Mouse (Mus musculus) hindlimb bud, embryonic 11.5 days (tissue): ENCODE data around the gene Aloxe3.
"Not testable (repeated sequence)": the region's sequence is repeated elsewhere in the genome, so short reads cannot be mapped to it uniquely, and the experiment has no call there.

ENCODE experiments used
- DNase-seq: peaks from one replicate; pipeline ENCODE4 v3.0.0-alpha.2; 2012; ENCODE audit warnings: low read depth, low spot score; ENCODE audit errors: extremely low spot score

Aloxe3 gene

GRCm38 (mm10) chr11:69125852-69125918 lies at the start of gene Aloxe3:
TSS of gene Aloxe3 (plus strand) at chr11:69125896.
- no peak for DNase-seq

GRCm38 (mm10) chr11:69076572-69076971 lies 49.1 kb upstream of the Aloxe3 start:
- DNase-seq, result no peak

GRCm38 (mm10) chr11:69077316-69077715 lies 48.4 kb upstream of the Aloxe3 start:
- no peak for DNase-seq

- no peak for DNase-seq
Measured at GRCm38 (mm10) chr11:69078041-69078440, 47.7 kb upstream of the Aloxe3 start.

DNA sequence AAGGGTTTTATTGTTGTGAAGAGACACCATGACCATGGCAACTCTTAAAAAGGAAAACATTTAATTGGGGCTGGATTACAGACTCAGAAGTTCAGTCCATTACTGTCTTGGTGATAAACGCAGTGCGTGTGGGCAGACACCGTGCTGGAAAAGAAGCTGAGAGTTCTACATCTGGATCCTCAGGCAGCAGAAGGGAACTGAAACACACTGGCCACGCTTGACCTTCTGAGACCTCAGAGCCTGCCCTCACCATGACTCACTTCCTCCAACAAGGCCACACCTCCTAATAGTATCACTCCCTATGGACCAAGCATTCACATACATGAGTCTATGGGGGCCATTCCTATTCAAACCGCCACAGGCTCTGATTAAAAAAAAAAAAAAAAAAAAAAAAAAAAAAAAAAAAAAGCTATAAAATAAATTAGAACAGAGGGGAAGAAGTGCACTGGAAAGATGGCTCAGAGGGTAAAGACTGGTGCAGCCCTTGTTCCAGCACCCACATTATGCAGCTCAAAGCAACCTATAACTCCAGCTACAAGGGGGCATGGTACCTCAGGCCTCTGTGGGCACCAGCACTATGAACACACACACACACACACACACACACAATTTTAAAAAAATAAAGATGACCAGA lies 46.8 kb upstream of the Aloxe3 start:
- DNase-seq, result no peak

DNA sequence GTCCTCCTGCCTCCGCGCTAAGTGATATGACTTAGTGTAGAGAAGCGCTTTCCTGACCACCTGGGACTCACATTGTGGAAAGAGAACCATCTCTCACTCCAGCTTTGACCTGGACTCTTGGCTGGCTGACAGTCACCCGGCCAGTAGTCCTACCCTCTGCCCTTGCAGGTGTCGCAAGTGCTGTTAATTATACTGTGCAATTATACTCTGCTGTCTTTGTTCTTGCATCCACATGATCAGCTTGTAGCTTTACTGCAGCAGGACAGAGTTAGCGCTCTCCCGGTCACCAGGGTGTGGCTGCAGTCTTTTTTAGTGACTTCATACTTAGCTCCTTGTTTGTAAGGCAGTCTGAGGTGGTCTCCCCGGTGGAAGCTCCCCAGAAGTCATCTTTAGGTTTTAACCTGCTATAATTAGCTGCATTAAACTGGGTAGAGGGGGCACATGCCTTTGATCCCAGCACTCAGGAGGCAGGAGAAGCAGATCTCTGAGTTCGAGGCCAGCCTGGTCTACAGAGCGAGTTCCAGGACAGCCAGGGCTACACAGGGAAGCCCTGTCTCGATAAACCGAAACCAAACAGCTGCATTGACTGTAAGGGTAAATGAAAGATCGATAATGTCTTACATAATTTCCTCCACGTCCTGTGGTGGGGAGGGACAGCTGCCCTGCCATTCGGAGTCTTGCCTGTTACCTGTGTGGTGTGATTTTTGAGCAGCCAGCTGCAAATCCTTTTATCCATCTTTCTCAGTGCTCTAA lies 45.4 kb upstream of the Aloxe3 start:
- DNase-seq, result no peak

DNA sequence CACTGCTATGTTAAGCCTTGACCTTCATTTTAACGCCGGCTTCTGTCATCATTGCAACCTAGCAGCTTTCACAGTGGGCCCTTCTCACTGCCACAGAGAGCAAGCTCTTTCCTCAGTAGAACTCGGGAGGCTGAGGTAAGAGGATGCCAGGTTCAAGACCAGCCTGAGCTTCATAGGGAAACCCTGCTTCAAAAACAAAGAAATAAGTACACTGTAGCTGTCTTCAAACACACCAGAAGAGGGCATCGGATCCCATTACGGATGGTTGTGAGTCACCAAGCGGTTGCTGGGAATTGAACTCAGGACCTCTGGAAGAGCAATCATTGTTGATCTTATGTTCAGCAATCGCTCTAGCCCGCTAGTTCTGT lies 44.9 kb upstream of the Aloxe3 start:
- no peak for DNase-seq

DNA sequence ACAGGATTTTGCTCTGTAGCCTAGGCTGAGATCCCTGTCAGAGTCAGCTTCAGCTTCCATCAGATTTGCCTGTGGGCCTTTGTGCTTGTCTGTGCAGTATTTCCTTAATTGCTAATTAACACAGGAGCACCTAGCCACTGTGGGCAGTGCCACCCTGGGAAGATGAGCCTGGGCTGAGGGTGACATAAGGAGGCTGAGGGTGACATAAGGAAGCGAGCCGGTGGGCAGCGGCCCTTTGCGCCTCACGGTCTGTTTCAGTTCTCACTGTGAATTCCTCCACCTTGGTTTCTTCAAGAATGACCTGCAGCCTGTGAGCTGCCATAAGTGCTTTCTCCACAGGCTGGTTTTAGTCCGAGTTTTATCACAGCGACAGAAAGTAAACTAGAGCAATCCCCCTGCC lies 44.1 kb upstream of the Aloxe3 start:
- DNase-seq, result no peak

- no peak for DNase-seq
Measured at GRCm38 (mm10) chr11:69085608-69086007, 40.1 kb upstream of the Aloxe3 start.

- no peak for DNase-seq
Measured at GRCm38 (mm10) chr11:69086390-69086789, 39.3 kb upstream of the Aloxe3 start.

GRCm38 (mm10) chr11:69087082-69087481 lies 38.6 kb upstream of the Aloxe3 start:
- DNase-seq, result no peak

DNA sequence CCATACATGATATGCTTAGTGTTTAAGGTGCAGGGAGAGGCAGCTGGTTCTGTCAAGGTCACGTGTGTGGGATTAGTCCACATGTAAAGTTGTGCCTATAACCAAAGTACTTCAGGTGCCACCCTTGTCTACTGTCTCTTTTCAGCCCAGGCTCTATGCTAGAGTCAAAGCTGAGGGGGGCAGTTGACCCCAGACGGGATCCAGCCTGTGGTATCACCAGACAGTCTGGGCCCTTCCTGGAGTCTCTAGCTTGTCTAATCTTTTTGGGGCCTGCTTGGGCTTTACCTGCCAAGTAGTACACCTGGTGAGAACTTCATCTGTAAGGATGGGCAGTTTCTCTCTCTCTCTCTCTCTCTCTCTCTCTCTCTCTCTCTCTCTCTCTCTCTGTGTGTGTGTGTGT lies 38.1 kb upstream of the Aloxe3 start:
- DNase-seq, result no peak

GRCm38 (mm10) chr11:69088103-69088855 lies 37.4 kb upstream of the Aloxe3 start, which contains the start of gene Vamp2:
TSS of gene Vamp2 (plus strand) at chr11:69088490.
- DNase-seq, result no peak

GRCm38 (mm10) chr11:69088856-69089615 lies 36.7 kb upstream of the Aloxe3 start:
- no peak for DNase-seq

GRCm38 (mm10) chr11:69089616-69090290 lies 35.9 kb upstream of the Aloxe3 start:
- no peak for DNase-seq

DNA sequence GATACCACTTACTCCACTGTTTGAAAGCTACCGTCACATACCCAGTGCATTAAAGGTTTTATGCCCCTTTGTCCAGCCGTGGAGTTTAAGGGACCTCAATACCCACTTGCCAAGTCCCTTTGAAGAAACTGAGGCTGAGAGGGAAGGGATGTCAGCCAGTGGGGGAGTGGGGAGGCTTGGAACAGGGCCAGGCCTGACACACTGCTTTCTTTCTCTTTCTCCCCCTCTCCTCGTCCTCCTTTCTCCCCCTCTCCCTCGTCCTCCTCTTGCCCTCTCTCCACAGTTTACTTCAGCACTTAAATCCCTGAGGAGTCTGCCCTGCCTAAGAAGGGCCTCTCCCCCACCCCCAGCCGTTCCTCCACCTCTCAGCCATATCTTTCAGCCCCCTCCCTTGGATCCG lies 35.3 kb upstream of the Aloxe3 start:
- DNase-seq, result no peak

DNA sequence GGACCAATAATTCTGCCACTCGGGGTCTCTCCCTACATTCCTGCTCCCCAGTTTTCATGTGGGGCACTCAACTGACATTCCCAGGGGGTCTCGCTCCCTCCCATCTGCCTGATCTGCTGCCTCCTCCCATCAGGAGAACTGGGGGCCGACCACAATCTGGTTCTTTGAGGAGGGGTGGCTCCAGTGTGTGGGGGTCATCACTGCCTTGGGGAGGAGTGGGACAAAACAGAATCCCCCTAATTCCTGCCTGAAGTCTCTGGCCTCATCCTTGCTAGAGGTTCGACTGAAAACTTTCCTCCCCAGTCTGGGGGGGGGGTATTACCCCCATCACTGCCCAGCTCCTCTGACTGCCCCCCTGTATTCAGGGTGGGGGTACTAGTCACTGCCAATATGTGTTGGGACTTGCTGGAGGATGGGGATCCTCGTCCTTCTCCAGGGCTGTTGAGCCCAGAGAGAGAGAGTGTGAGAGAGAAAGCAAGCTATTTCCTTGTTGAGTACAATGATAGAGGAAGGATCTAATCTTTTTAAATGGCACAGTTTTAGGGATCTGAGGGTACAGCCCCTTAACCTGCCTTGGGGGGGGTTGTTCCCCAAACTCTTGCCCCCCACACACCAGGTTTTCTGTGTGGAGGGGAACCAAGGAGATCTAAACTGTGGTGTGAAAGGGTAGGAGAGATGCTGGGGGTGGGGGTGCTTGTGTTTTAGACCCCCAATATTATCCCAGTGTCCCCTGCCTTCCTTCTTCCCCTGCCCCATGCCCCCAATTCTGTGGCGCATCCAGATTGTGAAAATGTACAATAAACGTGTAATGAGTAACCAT lies 33.9 kb upstream of the Aloxe3 start:
- no peak for DNase-seq

DNA sequence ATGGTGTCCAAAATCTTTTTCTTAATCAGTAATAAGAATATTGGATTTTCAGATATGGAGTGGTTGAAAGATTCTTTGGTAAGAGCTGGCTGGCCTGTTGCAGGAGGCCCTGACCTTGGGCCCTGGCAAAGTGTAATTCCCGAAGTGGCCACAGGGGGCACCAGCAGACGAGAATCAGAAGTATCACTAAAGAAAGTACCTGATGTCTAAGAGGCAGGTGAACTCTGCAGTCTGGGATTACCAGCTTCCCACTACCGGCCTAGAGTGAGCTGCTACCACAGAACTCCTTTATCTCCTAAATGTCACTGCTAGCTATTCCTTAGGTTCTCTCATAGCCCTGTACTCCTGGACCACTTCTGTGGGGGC lies 33.3 kb upstream of the Aloxe3 start:
- no peak for DNase-seq

- no peak for DNase-seq
Measured at GRCm38 (mm10) chr11:69092871-69093270, 32.8 kb upstream of the Aloxe3 start.

DNA sequence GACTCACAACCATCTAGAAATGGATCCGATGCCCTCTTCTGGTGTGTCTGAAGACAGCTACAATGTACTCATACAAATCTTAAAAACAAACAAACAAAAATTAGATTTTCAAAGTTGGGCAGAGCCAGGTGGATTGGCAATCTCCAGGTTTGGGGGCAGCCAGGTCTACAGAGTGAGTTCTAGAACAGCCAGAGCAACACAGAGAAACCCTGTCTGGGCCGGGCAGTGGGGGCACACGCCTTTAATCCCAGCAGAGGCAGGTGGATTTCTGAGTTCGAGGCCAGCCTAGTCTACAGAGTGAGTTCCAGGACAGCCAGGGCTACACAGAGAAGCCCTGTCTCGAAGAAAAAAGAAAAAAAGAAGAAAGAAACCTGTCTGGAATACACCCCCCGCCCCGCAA lies 31.8 kb upstream of the Aloxe3 start:
- DNase-seq, result not testable (repeated sequence)
